Mouse (Mus musculus) WW6 (cell line): ENCODE measurements at regions not wholly inside any gene's neighbourhood (a gene's known extent, or its start where the extent isn't known, plus 50 kb on each side); places are given as distances from the start of the nearest gene placed in this dataset.

Source experiments
- DNase-seq: peaks from one replicate; pipeline ENCODE4 v3.0.0-alpha.2; 2013; ENCODE audit warnings: low read depth, low spot score

DNA sequence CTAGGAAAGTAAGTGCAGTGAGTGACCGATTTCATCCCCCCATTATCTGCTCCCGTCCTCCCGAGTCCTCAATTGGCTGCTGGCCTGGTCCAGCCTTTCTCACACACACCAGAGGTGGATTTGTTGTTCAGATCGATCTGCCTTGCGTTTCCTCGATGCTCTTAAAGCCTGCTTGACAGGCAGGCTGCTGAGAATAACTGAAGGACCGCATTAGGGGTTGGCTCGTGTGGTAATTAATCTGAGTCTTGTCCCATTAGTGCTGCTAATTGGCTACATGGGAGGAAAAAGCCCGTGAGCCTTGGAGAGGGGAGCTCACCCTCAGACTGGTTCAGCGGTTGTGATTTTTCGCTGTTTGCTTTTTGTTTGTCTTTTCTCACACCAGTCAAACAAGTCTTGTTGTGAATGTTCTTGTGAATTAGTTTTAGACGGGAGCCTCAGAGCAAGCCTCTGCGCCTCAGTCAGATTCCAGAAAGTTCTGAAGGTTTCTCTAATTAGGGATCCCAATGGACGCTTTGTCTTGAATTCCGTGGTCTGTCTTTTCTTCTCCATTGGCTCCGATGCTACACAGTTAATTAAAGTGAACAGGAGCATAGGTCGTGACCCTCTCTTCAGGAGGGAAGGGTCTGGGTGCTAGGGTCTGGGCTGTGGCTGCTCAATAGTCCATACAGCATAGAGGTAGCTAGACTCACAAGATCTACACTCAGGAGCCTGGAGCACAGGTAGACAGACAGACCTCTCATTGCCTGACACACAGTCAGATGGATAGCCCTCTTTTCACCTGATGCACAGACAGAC, 226.1 kb upstream of the BB014433 start:
- no peak for DNase-seq

DNA sequence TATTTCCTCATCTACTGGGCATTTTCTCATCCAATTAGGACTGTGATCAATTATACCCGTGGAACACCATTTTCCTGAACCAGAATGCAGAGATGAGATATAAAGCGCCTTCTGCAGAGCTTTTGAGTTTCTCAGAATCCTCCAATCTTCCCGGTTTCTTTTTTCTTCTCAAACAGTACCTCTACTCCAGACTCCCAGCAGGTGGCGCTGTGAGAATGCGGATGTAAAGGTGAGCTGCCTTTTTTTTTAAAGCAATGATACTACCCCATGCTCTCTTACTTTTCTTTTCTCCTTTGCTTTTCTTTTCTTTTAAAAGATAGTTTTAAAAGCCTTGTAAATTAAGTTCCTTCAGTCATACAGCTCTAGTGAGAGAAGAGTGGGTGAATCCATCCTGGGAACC, 224.4 kb upstream of the BB014433 start:
- peak; percentile 34 for DNase-seq

DNA sequence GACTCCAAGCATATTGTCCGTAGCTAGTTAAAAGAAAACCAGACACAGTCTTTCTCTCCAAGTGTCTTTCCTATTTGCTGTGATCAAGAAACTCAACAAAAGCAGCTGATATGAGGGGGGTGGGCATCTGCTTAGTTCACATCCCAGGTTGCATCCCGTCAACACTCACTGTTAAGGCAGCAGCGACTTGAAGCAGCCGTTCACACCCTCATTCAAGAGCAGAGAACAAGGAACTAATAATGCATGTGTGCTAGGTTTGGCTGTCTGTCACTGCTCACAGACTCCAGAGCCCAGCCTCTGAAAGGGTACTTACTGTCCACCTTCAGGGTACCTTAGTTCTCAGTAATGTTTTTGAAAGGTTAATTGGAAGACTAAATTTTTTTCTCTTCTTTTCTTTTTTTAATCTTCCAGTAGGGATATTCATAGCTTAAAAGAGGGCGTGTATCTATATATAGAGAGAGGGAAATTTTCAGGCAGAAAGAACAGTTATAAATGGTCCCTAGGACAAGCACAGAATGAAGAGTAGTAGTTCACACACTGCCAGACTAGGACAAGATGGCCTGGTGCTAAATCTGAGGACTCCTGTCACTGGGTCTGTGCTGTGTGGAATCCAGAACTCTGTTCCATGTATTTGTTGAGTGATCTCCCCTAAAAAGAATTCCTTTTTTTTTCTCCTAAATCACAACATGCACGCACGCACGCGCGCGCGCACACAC, 199.1 kb upstream of the BB014433 start:
- DNase-seq, result no peak

DNA sequence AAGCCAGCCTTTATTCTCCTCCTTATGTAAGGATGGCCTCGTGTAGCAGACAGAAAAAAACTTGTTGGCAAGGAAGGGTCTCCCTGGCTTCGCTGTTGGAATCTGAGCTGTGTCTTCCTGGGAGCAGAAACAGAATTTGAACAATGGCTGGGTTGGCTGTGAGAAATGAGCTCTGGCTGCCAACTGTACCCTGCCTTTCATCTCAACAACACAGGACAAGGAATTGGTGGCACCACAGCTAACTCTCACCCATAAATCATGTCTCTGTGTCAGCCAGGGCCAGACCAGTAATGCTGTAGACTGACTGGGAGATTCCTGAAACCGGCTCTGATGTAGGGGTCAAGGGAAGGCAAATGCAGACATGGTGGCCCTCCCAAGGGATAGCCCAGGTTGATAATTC, 189.5 kb upstream of the BB014433 start:
- DNase-seq, result no peak

DNA sequence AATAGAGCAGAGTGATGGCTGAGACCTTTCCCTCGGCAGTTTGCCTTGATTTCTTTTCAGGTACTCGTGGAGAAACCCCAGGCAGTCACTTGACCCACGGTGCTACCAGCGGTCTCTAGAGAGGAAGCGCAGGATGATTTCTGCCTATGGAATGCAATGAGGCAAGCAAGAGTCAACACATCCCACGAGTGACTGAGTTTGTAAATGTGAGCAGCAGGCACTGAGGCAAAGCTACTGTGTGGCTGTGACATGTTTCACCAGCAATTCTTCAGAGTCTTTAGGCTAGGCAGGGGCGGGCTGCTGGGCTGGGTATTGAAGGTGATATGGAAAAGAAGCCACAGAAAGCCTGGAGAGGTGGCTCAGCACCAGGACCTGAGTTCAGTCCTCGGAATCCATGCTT, 187.4 kb upstream of the BB014433 start:
- DNase-seq, result no peak

DNA sequence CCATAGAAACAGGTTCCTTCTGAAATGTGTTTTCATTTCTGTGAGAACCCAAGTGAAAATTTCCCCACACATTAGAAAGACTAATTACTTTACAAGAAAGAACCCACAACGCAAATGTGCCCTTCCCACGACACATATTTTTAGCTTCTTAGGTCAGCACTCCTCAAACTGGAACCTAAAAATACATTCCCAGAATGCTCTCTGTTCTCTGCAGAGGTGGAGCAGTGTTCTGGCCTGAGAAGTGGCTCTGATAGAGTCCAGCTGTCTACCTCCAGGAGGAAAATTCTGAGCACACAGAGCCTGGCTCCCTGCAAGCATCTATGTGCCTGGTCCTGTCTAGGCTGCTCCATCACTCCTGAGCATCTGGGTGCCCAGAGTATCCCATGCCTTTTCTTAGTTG, 184.3 kb upstream of the BB014433 start:
- DNase-seq, result no peak

DNA sequence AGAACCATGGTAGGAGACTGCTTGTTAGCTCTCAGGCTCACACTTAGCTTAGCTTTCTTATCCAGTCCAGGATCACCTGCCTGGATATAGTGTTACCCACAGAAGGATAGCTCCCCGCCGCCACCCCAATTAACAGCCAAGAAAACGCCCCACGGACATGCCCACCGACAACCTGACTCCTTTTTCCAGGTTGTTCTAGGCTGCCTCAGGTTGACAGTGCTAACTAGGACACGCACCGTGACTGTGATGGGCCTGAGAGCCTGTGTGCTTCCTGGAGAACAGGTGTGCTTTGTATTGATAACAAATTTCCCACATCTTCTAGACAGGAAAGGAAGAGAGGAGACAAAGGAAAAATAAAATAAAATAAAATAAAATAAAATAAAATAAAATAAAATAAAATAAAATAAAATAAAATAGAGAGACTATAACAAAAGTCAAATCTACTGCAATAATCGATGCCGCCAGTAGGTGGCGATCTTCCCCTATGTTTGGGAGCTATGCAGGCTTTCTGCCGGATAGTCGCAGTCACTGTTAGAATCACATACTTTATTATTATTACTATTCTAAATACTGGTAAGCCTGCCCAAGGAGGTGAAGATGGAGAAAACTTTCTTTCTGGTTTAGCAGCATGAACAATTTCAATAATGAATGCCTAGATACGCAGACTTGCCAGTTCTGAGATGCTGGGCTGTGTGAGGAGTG, 175.5 kb upstream of the BB014433 start:
- DNase-seq, result no peak

DNA sequence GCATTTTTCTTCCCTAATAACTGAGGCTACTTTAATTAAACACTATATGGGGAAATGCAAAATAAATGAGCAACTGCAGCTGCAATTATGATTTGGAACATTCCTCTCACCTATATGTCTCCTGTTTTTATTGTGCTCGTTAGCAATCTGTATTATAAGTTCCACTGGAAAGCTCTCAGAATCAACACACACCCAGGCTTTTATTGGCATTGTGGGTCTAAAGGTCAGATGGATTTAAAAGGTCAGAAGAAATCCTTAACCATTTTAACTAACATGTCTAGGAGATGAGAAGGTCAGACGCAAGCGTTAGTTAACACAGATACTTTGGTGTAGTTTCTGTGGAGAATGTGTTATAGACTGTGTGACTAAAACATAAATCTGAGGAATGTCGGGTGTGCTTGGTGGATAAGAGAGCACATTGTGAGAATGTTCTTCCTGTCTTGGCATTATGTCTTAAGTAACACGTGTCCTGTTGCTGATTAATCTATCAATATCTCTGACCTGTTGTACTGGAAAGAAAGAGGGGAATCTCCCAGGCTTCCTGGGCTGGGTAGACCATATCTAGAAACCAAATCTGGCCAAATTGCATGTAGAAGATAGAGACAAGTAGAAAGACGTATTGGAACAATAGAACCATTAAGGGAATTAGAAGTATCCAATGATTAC, 164.1 kb upstream of the BB014433 start:
- DNase-seq, result no peak

DNA sequence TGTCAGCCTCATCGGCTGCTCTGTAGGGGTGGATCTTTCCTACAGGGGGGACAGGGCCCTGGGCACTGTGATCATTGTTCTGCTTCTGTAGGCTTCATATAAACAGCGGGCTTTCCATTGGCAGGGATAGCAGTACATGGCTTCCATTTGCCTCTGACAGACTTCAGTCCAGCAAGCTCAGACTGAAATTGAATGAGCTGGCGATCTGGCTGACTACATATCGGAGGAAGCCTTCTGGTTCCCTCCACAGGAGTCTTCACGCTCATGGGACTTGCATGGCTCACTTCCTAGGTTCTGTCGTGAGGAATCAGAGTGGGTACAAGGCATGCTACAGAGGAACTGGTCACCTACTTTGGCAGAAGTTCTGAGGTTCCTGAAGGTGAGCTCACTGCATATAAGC, 155.7 kb upstream of the BB014433 start:
- DNase-seq, result no peak

DNA sequence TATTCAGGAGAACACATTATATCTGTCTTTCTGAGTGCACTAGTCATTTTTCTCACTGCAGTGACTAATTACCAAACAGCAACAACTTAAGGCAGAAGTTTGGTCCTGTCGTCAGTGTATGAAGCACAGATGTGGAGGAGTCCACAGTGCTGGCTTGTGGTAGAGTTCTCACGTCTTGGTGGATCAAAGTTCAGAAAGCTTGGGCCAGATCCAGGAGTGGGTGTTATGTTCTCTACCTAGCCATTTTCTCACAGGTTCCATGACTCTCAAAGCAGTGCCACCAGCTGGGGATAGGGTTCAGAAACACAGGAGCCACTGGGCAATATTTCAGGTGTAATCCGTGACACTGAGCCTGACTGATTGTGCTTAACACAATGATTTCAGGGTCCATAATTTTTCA, 144.8 kb upstream of the BB014433 start:
- DNase-seq, result no peak

DNA sequence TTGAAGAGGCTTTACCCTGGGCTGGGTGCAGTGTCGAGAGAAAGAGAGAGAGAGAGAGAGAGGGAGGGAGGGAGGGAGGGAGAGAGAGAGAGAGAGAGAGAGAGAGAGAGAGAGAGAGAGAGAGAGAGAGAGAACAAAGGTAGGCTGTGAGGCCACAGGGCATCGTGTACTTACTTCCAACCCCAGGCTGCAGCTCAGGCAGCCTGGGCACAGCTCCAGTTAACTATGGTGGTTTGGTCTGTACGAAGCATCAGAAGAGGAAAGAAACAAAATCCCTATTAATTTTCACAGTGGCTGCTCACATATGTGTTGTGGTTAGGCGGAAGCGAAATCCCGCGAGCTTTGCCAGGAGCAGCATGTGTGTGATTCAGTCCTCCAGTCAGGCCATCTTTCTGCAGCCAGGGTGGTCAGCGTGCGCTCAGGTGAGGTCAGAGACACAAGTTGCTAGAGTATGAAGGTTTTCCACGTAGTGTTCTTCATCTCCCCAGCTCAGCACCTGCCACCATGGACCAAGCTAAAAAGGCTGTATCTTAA, 143.3 kb upstream of the BB014433 start:
- no peak for DNase-seq
